Mouse (Mus musculus): ENCODE data around the gene Sun3.

DNA sequence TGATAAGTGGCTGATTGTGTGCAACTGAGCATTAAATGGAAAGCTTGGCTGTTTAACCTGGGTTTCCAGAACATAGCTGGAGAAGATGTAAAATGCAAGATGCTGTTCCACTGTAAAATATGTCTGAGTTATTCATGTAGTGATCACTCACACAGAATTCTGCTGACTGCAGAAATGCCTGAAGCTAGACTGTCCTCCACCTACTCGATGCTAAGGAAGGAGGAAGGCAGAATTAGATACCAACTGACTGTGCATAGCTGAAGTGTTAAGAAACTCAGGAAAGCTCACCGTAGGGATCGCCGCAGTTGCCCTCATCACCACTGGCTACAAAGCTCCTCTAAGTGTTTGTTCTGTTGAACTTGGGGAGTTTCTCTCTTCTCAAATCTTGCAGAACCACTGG lies 8.9 kb upstream of the Sun3 start:
- TF ChIP-seq POLR2A (IDR thresholded peaks at IDR 0.05; ENCODE audit: extremely low read depth, insufficient read depth, low read length) (no peak), CTCF (IDR thresholded peaks at IDR 0.05; ENCODE audit: extremely low read depth, insufficient read depth, low read length) (no peak)
